Mouse (Mus musculus): ENCODE results near the gene Foxp4. TPM values are rescaled to one million over a fixed set of nuclear protein-coding genes. Genes with fewer than 3 reads are reported as not detected.
A peak's percentile ranks its signal among the peaks of the same experiment; 100 is the strongest.

The Foxp4 gene
- polyA plus RNA-seq, 1 experiment from 2014 or later: 22.3 TPM

- ATAC-seq: no peak
Measured at GRCm38 (mm10) chr17:47883099-47883498, 41.3 kb downstream of the Foxp4 start.

GRCm38 (mm10) chr17:47881330-47881729 lies 43.1 kb downstream of the Foxp4 start:
- Histone ChIP-seq H3K4me3 (replicated peaks) (no peak overlapping the region), H3K27me3 (replicated peaks) (no peaks in the 10 kb centered on the region), H3K4me2 (replicated peaks) (no peak overlapping the region), H3K36me3 (peaks cover 26% of the 10 kb centered on the region), H3K9ac (no peak overlapping the region), H3K4me1 (replicated peaks) (peaks cover 43% of the 10 kb centered on the region), H3K27ac (no peak overlapping the region), H3K9me3 (no peaks in the 10 kb centered on the region)
- no peak for ATAC-seq
- 67% methylated on average over 13 of the region's 13 CpGs for WGBS

More at GRCm38 (mm10) chr17:47883099-47883498, 41.3 kb downstream of the Foxp4 start:
- no peak overlapping the region for H3K9ac ChIP-seq
- no peak overlapping the region for H3K4me3 ChIP-seq (replicated peaks)
- 81% methylated on average over 5 of the region's 5 CpGs for WGBS
- H3K4me1 ChIP-seq (replicated peaks): peaks cover 54% of the 10 kb centered on the region
- H3K27me3 ChIP-seq (replicated peaks): no peaks in the 10 kb centered on the region
- H3K4me2 ChIP-seq (replicated peaks): no peak overlapping the region
- peaks cover 20% of the 10 kb centered on the region for H3K36me3 ChIP-seq
- H3K9me3 ChIP-seq: no peaks in the 10 kb centered on the region
- no peak overlapping the region for H3K27ac ChIP-seq

- WGBS: 25% methylated on average over 3 of the region's 3 CpGs
- ATAC-seq: 0 out of 2 replicates have a peak, but pooled peaks have one; percentile 7
- Histone ChIP-seq H3K4me1 (replicated peaks) (peaks cover 43% of the 10 kb centered on the region), H3K4me3 (replicated peaks) (no peak overlapping the region), H3K4me2 (replicated peaks) (no peak overlapping the region), H3K9ac (0 out of 2 replicates have a peak overlapping the region, but pooled peaks have one; percentile 23), H3K36me3 (peaks cover 32% of the 10 kb centered on the region), H3K9me3 (no peaks in the 10 kb centered on the region), H3K27me3 (replicated peaks) (no peaks in the 10 kb centered on the region), H3K27ac (peak overlapping the region; percentile 44; the same call in 1 of the 2 replicates)
Measured at GRCm38 (mm10) chr17:47879207-47879606, 45.2 kb downstream of the Foxp4 start.

GRCm38 (mm10) chr17:47878378-47879089 lies 45.9 kb downstream of the Foxp4 start:
- peak; percentile 31 for ATAC-seq
- no peaks in the 10 kb centered on the region for H3K9me3 ChIP-seq
- peak overlapping the region; percentile 41 for H3K4me2 ChIP-seq (replicated peaks)
- H3K36me3 ChIP-seq: peaks cover 28% of the 10 kb centered on the region
- WGBS: 31% methylated on average over 35 of the region's 35 CpGs
- peak overlapping the region; percentile 23 for H3K9ac ChIP-seq
- no peak overlapping the region for H3K27ac ChIP-seq
- H3K4me3 ChIP-seq (replicated peaks): 0 out of 2 replicates have a peak overlapping the region, but pooled peaks have one; percentile 4
- peaks cover 49% of the 10 kb centered on the region for H3K4me1 ChIP-seq (replicated peaks)
- H3K27me3 ChIP-seq (replicated peaks): no peaks in the 10 kb centered on the region

- Histone ChIP-seq H3K9ac (peak overlapping the region; percentile 23; the same call in 1 of the 2 replicates), H3K4me3 (replicated peaks) (no peak overlapping the region), H3K27me3 (replicated peaks) (no peaks in the 10 kb centered on the region), H3K4me2 (replicated peaks) (peak overlapping the region; percentile 41; the same call in 1 of the 2 replicates), H3K27ac (no peak overlapping the region), H3K9me3 (no peaks in the 10 kb centered on the region), H3K4me1 (replicated peaks) (peaks cover 53% of the 10 kb centered on the region), H3K36me3 (peaks cover 33% of the 10 kb centered on the region)
- ATAC-seq: 0 out of 2 replicates have a peak, but pooled peaks have one; percentile 5
- 54% methylated on average over 10 of the region's 10 CpGs for whole genome bisulfite sequencing
Measured at GRCm38 (mm10) chr17:47877715-47878377, 46.6 kb downstream of the Foxp4 start.

GRCm38 (mm10) chr17:47876776-47877714 lies 47.4 kb downstream of the Foxp4 start:
- no peaks in the 10 kb centered on the region for H3K9me3 ChIP-seq
- WGBS: 62% methylated on average over 26 of the region's 26 CpGs
- H3K27me3 ChIP-seq (replicated peaks): no peaks in the 10 kb centered on the region
- no peak overlapping the region for H3K4me3 ChIP-seq (replicated peaks)
- ATAC-seq: no peak
- peaks cover 53% of the 10 kb centered on the region for H3K4me1 ChIP-seq (replicated peaks)
- no peak overlapping the region for H3K27ac ChIP-seq
- H3K9ac ChIP-seq: no peak overlapping the region
- peaks cover 31% of the 10 kb centered on the region for H3K36me3 ChIP-seq
- H3K4me2 ChIP-seq (replicated peaks): no peak overlapping the region

GRCm38 (mm10) chr17:47873341-47873791 lies 51.1 kb downstream of the Foxp4 start:
- H3K4me2 ChIP-seq (replicated peaks): peak overlapping the region; percentile 38

GRCm38 (mm10) chr17:47872311-47873011 lies 52.0 kb downstream of the Foxp4 start:
- no peak overlapping the region for H3K4me3 ChIP-seq (replicated peaks)

More at GRCm38 (mm10) chr17:47873341-47873791, 51.1 kb downstream of the Foxp4 start:
- Histone ChIP-seq H3K4me1 (replicated peaks) (peaks cover 22% of the 10 kb centered on the region), H3K36me3 (peaks cover 52% of the 10 kb centered on the region), H3K9ac (no peak overlapping the region), H3K9me3 (no peaks in the 10 kb centered on the region), H3K27ac (0 out of 2 replicates have a peak overlapping the region, but pooled peaks have one; percentile 42), H3K27me3 (replicated peaks) (no peaks in the 10 kb centered on the region), H3K4me3 (replicated peaks) (no peak overlapping the region)
- peak; percentile 74 for ATAC-seq
- WGBS: 13% methylated on average over 9 of the region's 9 CpGs

GRCm38 (mm10) chr17:47869874-47870273 lies 54.6 kb downstream of the Foxp4 start:
- Histone ChIP-seq H3K9me3 (no peaks in the 10 kb centered on the region), H3K4me3 (replicated peaks) (no peak overlapping the region), H3K36me3 (peaks cover 40% of the 10 kb centered on the region), H3K4me1 (replicated peaks) (peaks cover 12% of the 10 kb centered on the region; the same call in 1 of the 2 replicates), H3K27me3 (replicated peaks) (no peaks in the 10 kb centered on the region), H3K27ac (no peak overlapping the region), H3K4me2 (replicated peaks) (no peak overlapping the region), H3K9ac (no peak overlapping the region)
- no peak for ATAC-seq
- WGBS: 91% methylated on average over 10 of the region's 10 CpGs

More at GRCm38 (mm10) chr17:47872311-47873011, 52.0 kb downstream of the Foxp4 start:
- H3K36me3 ChIP-seq: peaks cover 48% of the 10 kb centered on the region
- no peak overlapping the region for H3K9ac ChIP-seq
- no peak for ATAC-seq
- H3K4me2 ChIP-seq (replicated peaks): no peak overlapping the region
- H3K4me1 ChIP-seq (replicated peaks): peaks cover 13% of the 10 kb centered on the region
- WGBS: 85% methylated on average over 31 of the region's 31 CpGs
- no peak overlapping the region for H3K27ac ChIP-seq
- no peaks in the 10 kb centered on the region for H3K9me3 ChIP-seq
- no peaks in the 10 kb centered on the region for H3K27me3 ChIP-seq (replicated peaks)

GRCm38 (mm10) chr17:47866037-47866436 lies 58.4 kb downstream of the Foxp4 start:
- Histone ChIP-seq H3K36me3 (peaks cover 25% of the 10 kb centered on the region), H3K4me3 (replicated peaks) (no peak overlapping the region), H3K9ac (no peak overlapping the region), H3K9me3 (no peaks in the 10 kb centered on the region), H3K4me1 (replicated peaks) (peaks cover 17% of the 10 kb centered on the region), H3K27ac (no peak overlapping the region), H3K4me2 (replicated peaks) (no peak overlapping the region), H3K27me3 (replicated peaks) (no peaks in the 10 kb centered on the region)
- no peak for ATAC-seq
- WGBS: 63% methylated on average over 10 of the region's 10 CpGs

- 0 out of 2 replicates have a peak overlapping the region, but pooled peaks have one; percentile 23 for H3K27ac ChIP-seq
- peaks cover 11% of the 10 kb centered on the region for H3K36me3 ChIP-seq
- H3K9ac ChIP-seq: no peak overlapping the region
- H3K4me2 ChIP-seq (replicated peaks): peak overlapping the region; percentile 42
- no peaks in the 10 kb centered on the region for H3K27me3 ChIP-seq (replicated peaks)
- H3K9me3 ChIP-seq: no peaks in the 10 kb centered on the region
- peaks cover 17% of the 10 kb centered on the region for H3K4me1 ChIP-seq (replicated peaks)
- 3% methylated on average over 17 of the region's 17 CpGs for WGBS
- peak; percentile 83 for ATAC-seq
- no peak overlapping the region for H3K4me3 ChIP-seq (replicated peaks)
Measured at GRCm38 (mm10) chr17:47864496-47864895, 59.9 kb downstream of the Foxp4 start.
